Mouse (Mus musculus): ENCODE results near the gene Olfr112. TPM values are rescaled to one million over a fixed set of nuclear protein-coding genes. Genes with fewer than 3 reads are reported as not detected.

Gene Olfr112
- polyA plus RNA-seq (2012; ENCODE audit: low replicate concordance): not detected in 2 replicates

DNA sequence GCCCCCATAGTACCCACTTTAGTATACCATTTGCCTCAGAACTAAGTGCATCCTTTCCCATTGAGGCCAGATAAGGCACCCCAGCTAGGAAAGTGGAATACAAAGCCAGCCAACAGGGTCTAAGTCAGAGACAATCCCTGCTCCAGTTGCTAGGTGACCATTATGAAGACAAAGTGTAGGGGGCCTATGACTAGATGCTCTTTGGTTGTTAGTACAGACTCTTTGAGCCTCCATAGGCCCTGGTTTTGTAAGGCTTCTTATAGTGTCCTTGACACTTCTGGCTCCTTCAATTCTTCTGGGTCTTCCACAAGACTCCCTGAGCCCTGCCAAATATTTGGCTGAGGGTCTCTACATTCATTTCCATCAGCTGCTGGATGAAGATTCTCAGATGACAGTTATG is at the start of gene Olfr112:
TSS of gene Olfr112 (minus strand) at position 101 of the 400 bp plus-strand sequence.

GRCm38 (mm10) chr17:37592643-37593042 is 23.4 kb upstream of the Olfr112 start, which contains the start of gene Olfr114:
Gene Olfr114 (minus strand): TSS chr17:37592743.

GRCm38 (mm10) chr17:37577563-37577962 is 8.3 kb upstream of the Olfr112 start, which contains the start of gene Olfr113:
Gene Olfr113 (minus strand): TSS chr17:37577663.

Other genes starting within 250 kb of the Olfr112 start
- gene Olfr103, start 229.8 kb downstream of the Olfr112 start, polyA plus RNA-seq (2012; ENCODE audit: low replicate concordance): not detected in 2 replicates
- gene Olfr104-ps, start 209.9 kb downstream of the Olfr112 start, polyA plus RNA-seq (2012; ENCODE audit: low replicate concordance): not detected in 2 replicates
- gene Olfr105-ps, start 190.4 kb downstream of the Olfr112 start, polyA plus RNA-seq (2012; ENCODE audit: low replicate concordance): not detected in 2 replicates
- not detected in 2 replicates for gene Olfr106-ps, start 179.1 kb downstream of the Olfr112 start, polyA plus RNA-seq (2012; ENCODE audit: low replicate concordance)
- not detected in 2 replicates for gene Olfr107, start 170.2 kb downstream of the Olfr112 start, polyA plus RNA-seq (2012; ENCODE audit: low replicate concordance)
- gene Olfr108, start 124.0 kb downstream of the Olfr112 start, polyA plus RNA-seq (2012; ENCODE audit: low replicate concordance): not detected in 2 replicates
- not detected in 2 replicates for gene Olfr109, start 110.5 kb downstream of the Olfr112 start, polyA plus RNA-seq (2012; ENCODE audit: low replicate concordance)
- gene H2-M2, start 85.9 kb downstream of the Olfr112 start, polyA plus RNA-seq (2012; ENCODE audit: low replicate concordance): 0.64 and 1.3 TPM in 2 replicates
- not detected in 2 replicates for gene Olfr110, start 77.0 kb downstream of the Olfr112 start, polyA plus RNA-seq (2012; ENCODE audit: low replicate concordance)
- gene Olfr111, start 61.4 kb downstream of the Olfr112 start, polyA plus RNA-seq (2012; ENCODE audit: low replicate concordance): not detected in 2 replicates
- gene Olfr113, start 8.2 kb upstream of the Olfr112 start, polyA plus RNA-seq (2012; ENCODE audit: low replicate concordance): not detected in 2 replicates
- gene Olfr114, start 23.3 kb upstream of the Olfr112 start, polyA plus RNA-seq (2012; ENCODE audit: low replicate concordance): not detected in 2 replicates
- not detected in 2 replicates for gene Olfr115, start 57.7 kb upstream of the Olfr112 start, polyA plus RNA-seq (2012; ENCODE audit: low replicate concordance)
- gene Olfr116, start 57.7 kb upstream of the Olfr112 start, polyA plus RNA-seq (2012; ENCODE audit: low replicate concordance): not detected in 2 replicates
- gene Olfr117, start 94.3 kb upstream of the Olfr112 start, polyA plus RNA-seq (2012; ENCODE audit: low replicate concordance): not detected in 2 replicates
- not detected in 2 replicates for gene Olfr118, start 97.5 kb upstream of the Olfr112 start, polyA plus RNA-seq (2012; ENCODE audit: low replicate concordance)
- gene Olfr119, start 127.1 kb upstream of the Olfr112 start, polyA plus RNA-seq (2012; ENCODE audit: low replicate concordance): not detected in 2 replicates
- gene Olfr120, start 152.4 kb upstream of the Olfr112 start, polyA plus RNA-seq (2012; ENCODE audit: low replicate concordance): not detected in 2 replicates
- not detected in 2 replicates for gene Olfr121, start 179.4 kb upstream of the Olfr112 start, polyA plus RNA-seq (2012; ENCODE audit: low replicate concordance)
- not detected in 2 replicates for gene Olfr122, start 199.2 kb upstream of the Olfr112 start, polyA plus RNA-seq (2012; ENCODE audit: low replicate concordance)
- gene Olfr123, start 224.1 kb upstream of the Olfr112 start, polyA plus RNA-seq (2012; ENCODE audit: low replicate concordance): not detected in 2 replicates
- not detected in 2 replicates for gene Olfr124, start 230.4 kb upstream of the Olfr112 start, polyA plus RNA-seq (2012; ENCODE audit: low replicate concordance)